Mouse (Mus musculus) thymus, adult 2 months (tissue): ENCODE measurements around the gene Cd24a. TPM values are rescaled to one million over a fixed set of nuclear protein-coding genes. Genes with fewer than 3 reads are reported as not detected.

Experiments used
- DNase-seq: peaks from one replicate; pipeline ENCODE4 v3.0.0; 2021
- H3K27ac ChIP-seq: fragments of 200-500 bp; 2 replicates; pipeline ENCODE4 v1.5.1; 2012; ENCODE audit warnings: low read length, control low read depth; ENCODE audit not compliant: control insufficient read depth, insufficient read depth
- H3K27me3 ChIP-seq: fragments of 200-500 bp; 2 replicates; pipeline ENCODE4 v1.6.1; 2012; ENCODE audit warnings: mild to moderate bottlenecking, low read length, moderate library complexity, mixed read lengths; ENCODE audit not compliant: control insufficient read depth, insufficient read depth
- H3K36me3 ChIP-seq: fragments of 200-500 bp; 2 replicates; pipeline ENCODE4 v1.6.1; 2012; ENCODE audit warnings: mild to moderate bottlenecking, low read length, moderate library complexity; ENCODE audit not compliant: control insufficient read depth, insufficient read depth
- H3K4me1 ChIP-seq: fragments of 200-500 bp; replicated peaks from 2 replicates; pipeline ENCODE4 v1.6.1; 2012; ENCODE audit warnings: low read length; ENCODE audit not compliant: control insufficient read depth, insufficient read depth
- H3K4me3 ChIP-seq: fragments of 200-500 bp; 2 replicates; pipeline ENCODE4 v1.5.1; 2012; ENCODE audit warnings: mild to moderate bottlenecking, low read length, control low read depth, moderate library complexity; ENCODE audit not compliant: control insufficient read depth, insufficient read depth
- CTCF ChIP-seq: fragments of 200-500 bp; IDR thresholded peaks from 2 replicates; pipeline ENCODE4 v1.5.1; 2012; ENCODE audit warnings: mild to moderate bottlenecking, control low read depth, low read length, moderate library complexity, borderline replicate concordance; ENCODE audit not compliant: control insufficient read depth, poor library complexity, insufficient read depth; ENCODE audit errors: extremely low read depth
- POLR2A ChIP-seq: fragments of 200-500 bp; IDR thresholded peaks from 2 replicates; pipeline ENCODE4 v1.6.1; 2012; ENCODE audit warnings: mild to moderate bottlenecking, low read length, control low read depth, moderate library complexity; ENCODE audit not compliant: control insufficient read depth, poor library complexity, insufficient read depth; ENCODE audit errors: extremely low read depth
- WGBS: fragments of 180-500 bp; shearing (Covaris S2); methylation state at CpG from one replicate; pipeline ENCODE4 v1.1.7; 2018; 5-methylcytosine and 5-hydroxymethylcytosine counted together
- polyA plus RNA-seq: library from polyadenylated mRNA; depleted of rRNA; stranded (reverse); fragments of >200 nt; gene quantifications from 2 replicates; pipeline ENCODE4 v1.2.3, GENCODE M21; 2012

The Cd24a gene
- polyA plus RNA-seq, 1 experiment, result 247 TPM

DNA sequence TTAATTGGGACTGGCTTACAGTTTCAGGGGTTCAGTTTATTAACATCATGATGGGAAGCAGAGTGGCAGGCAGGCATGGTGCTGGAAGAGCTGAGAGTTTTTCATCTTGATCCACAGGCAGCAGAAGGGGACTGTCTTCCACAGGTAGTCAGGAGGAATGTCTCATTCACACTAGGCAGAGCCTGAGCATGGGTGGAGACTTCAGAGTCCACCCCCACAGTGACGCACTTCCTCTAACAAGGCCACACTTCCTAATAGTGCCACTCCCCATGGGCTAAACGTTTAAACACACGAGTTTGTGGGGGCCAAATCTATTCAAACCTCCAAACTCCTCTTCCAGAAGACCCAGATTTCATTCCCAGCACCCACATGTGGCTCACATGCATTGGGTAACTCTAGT is 16.8 kb downstream of the Cd24a start:
- no peak for TF ChIP-seq CTCF
- no peak for TF ChIP-seq POLR2A
- no peak overlapping the region for H3K4me3 ChIP-seq
- no peak for DNase-seq
- H3K36me3 ChIP-seq, result no peaks in the 10 kb centered on the region
- H3K27me3 ChIP-seq, result no peaks in the 10 kb centered on the region
- H3K27ac ChIP-seq, result no peak overlapping the region
- 0 out of 2 replicates have a peak, but pooled peaks cover 5% of the 10 kb centered on the region for H3K4me1 ChIP-seq
- 53% methylated on average over 3 of the region's 3 CpGs for WGBS

DNA sequence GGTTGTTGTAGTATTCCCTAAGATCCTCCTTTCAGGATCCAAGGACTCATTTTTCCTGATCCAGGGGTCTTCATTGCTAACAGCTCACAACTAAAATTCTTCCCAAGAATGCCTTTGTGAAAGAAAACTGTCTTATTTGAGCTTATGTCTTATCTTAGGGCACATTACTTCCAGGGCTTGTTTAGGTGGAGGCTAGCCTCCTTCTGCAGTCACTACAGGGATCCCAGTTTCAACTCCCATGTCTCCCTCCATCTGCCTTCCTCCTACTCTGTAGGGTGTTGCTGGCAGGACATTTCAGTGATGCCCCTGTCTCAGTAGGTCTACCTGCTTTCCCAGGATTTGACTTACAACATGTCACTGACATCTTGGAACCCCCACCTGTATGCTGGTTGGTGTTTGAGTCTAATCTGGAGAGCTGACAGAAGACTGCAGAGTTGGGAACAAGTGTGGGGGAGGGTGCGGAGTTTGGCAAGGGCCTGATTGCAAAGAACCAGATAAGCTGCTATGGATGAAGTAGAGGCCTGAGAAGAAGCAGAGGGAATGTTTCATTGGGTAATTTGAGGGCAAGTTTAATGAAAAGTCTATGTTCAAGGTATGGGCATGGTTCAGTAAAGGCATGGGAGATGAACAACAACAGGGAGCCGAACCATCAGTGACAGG is 20.1 kb downstream of the Cd24a start:
- 94% methylated on average over 2 of the region's 2 CpGs for WGBS
- TF ChIP-seq CTCF (no peak), POLR2A (no peak)
- no peaks in the 10 kb centered on the region for H3K36me3 ChIP-seq

DNA sequence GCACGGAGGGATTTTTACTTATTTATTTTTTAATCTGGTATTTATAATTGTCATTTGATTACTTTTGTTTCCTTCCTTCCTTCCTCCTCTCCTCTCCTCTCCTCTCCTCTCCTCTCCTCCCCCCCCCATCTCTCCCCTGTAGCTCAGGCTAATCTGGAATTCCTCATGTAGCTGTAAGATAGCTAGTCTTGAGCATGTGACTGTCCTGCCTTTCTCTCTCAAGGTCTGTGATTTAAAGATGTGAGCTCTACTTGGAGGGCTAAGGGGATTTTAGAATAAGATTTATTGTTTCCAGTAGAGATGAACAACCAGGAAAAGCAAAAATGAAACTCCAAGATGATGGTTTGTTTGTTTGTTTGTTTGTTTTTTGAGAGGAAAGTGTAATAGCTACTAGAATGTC is 23.0 kb downstream of the Cd24a start:
- Histone ChIP-seq H3K4me3 (no peak overlapping the region), H3K4me1 (no peaks in the 10 kb centered on the region), H3K36me3 (no peaks in the 10 kb centered on the region), H3K27ac (no peak overlapping the region), H3K27me3 (no peaks in the 10 kb centered on the region)
- TF ChIP-seq CTCF (no peak), POLR2A (no peak)
- DNase-seq, result no peak
- 100% methylated on average over 1 of the region's 1 CpGs for WGBS

More for the DNA sequence above, 20.1 kb downstream of the Cd24a start:
- Histone ChIP-seq H3K27me3 (no peaks in the 10 kb centered on the region), H3K27ac (no peak overlapping the region), H3K4me3 (no peak overlapping the region), H3K4me1 (no peaks in the 10 kb centered on the region)
- no peak for DNase-seq

DNA sequence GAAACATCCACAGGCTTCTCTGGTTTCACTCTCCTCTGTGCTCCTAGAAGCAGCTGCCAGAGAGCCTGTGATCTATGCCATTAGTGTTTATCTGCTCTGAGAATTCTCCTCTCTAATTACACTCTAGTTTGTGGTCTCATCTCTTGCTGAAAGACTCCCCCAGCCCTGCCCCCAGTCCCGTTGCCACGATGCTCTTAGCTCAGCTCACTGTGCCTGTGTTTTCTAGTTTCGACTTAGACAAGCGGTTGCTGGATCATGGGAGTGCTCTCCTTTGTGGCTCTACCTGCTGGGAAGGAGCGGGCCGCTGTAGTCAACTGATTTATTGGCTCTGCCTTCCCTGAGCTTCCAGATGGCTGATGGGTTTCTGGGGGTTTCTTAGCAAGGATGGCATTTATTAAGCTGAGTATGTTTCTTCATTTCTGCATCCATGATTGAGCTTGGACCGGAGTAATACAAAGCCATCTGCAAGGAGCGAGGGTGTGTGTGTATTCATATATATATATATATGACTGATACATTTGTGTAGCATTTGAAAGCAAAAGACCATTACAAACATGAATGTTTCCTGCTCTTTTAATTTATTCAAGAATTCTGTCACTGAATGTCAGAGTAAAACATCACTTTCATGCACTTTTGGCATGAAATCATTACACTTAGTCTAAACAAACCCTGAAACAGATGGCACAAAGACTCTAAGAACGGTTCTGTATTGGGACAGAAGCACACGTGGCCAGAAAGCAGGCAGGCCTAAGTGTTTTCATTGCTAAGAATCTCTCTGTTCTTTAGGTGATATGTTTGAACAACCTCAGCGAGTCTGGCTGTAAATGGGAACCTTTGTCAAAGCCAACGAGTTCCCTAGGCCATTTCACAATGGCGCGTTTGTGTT is 23.7 kb downstream of the Cd24a start:
- no peak for TF ChIP-seq POLR2A
- no peak for TF ChIP-seq CTCF
- Histone ChIP-seq H3K27me3 (no peaks in the 10 kb centered on the region), H3K27ac (no peak overlapping the region), H3K4me3 (no peak overlapping the region), H3K36me3 (no peaks in the 10 kb centered on the region), H3K4me1 (no peaks in the 10 kb centered on the region)
- no peak for DNase-seq
- 84% methylated on average over 14 of the region's 14 CpGs for WGBS

DNA sequence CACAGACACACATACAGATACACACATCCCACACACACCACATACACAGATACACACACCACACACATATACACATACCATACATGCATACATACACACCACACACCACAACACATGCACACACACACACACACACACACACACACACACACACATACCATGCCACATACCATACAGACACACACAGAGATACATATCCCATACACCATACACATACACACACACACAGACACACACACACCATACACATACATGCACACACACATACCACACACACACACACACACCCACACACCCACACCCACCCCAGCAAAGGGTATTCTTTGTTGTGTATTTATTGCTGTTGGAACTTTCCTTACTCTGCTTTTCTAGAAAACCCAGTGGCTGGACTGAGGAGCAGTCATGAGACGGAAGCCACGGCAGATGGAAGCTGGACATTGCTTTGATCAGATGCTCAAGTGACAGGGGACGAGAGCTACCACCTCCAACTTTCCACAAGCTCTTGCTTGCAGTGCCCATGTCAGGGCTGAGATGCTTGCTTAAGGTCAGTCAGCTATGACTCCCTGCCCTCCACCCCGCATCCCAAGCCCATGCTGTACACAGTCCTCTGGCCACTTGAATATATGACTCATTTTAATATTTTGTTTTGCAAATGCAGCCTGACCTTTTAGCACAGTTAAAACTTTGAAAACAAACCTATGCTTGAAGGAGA is 26.0 kb downstream of the Cd24a start:
- no peak for DNase-seq
- H3K36me3 ChIP-seq, result no peaks in the 10 kb centered on the region
- no peaks in the 10 kb centered on the region for H3K27me3 ChIP-seq
- WGBS, result 93% methylated on average over 4 of the region's 4 CpGs
- no peak overlapping the region for H3K4me3 ChIP-seq
- TF ChIP-seq POLR2A, result no peak
- TF ChIP-seq CTCF, result no peak
- H3K4me1 ChIP-seq, result no peaks in the 10 kb centered on the region
- no peak overlapping the region for H3K27ac ChIP-seq

DNA sequence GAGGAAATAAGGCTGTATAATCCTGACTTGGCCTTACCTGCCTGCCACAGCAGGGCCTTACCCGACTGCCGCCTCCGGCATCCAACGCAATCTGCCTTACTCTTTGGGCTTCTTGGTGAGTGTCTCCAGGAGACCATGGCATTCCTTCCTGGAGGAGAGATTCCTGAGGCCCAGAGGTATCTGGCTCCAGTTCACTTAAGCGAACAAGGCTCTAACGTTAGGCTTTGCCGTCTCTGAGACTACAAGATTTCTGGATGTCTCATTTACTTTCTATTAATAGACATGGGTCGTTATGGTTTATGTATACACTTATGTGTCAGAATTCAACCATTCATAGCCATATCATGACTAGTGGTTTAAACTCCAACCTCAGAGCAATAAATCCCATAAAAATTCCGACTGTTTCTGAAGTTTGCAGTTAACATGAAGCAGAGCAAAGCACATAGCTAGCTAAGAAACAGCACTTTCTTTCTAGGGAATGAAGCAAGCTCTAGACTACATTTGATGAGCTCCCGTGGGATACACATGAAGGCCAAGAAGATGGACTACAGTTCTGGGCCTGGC is 26.7 kb downstream of the Cd24a start:
- Histone ChIP-seq H3K4me1 (no peaks in the 10 kb centered on the region), H3K27ac (no peak overlapping the region), H3K27me3 (no peaks in the 10 kb centered on the region), H3K36me3 (no peaks in the 10 kb centered on the region), H3K4me3 (no peak overlapping the region)
- no peak for DNase-seq
- 95% methylated on average over 10 of the region's 10 CpGs for WGBS
- TF ChIP-seq POLR2A (no peak), CTCF (no peak)
